Mouse (Mus musculus) heart, postnatal 36 days (tissue): ENCODE results near the gene Rb1. TPM values are rescaled to one million over a fixed set of nuclear protein-coding genes. Genes with fewer than 3 reads are reported as not detected.

Experiments used
- DNase-seq, 2 experiments: peaks; one replicate each; pipeline ENCODE4 v3.0.0; 2021 to 2022
- intact Hi-C: fragments of 180-260 bp; cut with DNase I; formaldehyde crosslinking; loops from one replicate; pipeline ENCODE4 v1.15.1; 2025
- total RNA-seq, 2 experiments: library from RNA; stranded (reverse); gene quantifications; 2 replicates each; pipeline ENCODE4 v1.2.3; 2021

The Rb1 gene
- total RNA-seq, 2 experiments from 2014 or later: 20.9 to 22.2 TPM

GRCm38 (mm10) chr14:73279096-73279495 is 46.5 kb downstream of the Rb1 start:
- no peak for DNase-seq
- intact Hi-C loops: no loop called here

- intact Hi-C loops: no loop called here
- no peak for DNase-seq
Observed at GRCm38 (mm10) chr14:73271807-73272206, 53.8 kb downstream of the Rb1 start.

GRCm38 (mm10) chr14:73266166-73266565 is 59.5 kb downstream of the Rb1 start:
- peak in 1 of 2 experiments; percentile 16 for DNase-seq
- intact Hi-C loops: no loop called here

- intact Hi-C loops: no loop called here
- DNase-seq: no peak
Observed at GRCm38 (mm10) chr14:73262210-73262609, 63.4 kb downstream of the Rb1 start.

- intact Hi-C loops: no loop called here
- DNase-seq: no peak
Observed at GRCm38 (mm10) chr14:73258181-73258580, 67.4 kb downstream of the Rb1 start.

- no peak for DNase-seq
- intact Hi-C loops: no loop called here
Observed at GRCm38 (mm10) chr14:73257348-73257747, 68.3 kb downstream of the Rb1 start.

- no peak for DNase-seq
- intact Hi-C loops: no loop called here
Observed at GRCm38 (mm10) chr14:73255426-73255970, 70.1 kb downstream of the Rb1 start.

GRCm38 (mm10) chr14:73254412-73254811 is 71.2 kb downstream of the Rb1 start:
- intact Hi-C loops: no loop called here
- no peak for DNase-seq

- no peak for DNase-seq
- intact Hi-C loops: no loop called here
Observed at GRCm38 (mm10) chr14:73253453-73254251, 72.0 kb downstream of the Rb1 start.

GRCm38 (mm10) chr14:73252276-73252675 is 73.3 kb downstream of the Rb1 start:
- no peak for DNase-seq
- intact Hi-C loops: no loop called here

- intact Hi-C loops: no loop called here
- DNase-seq: no peak
Observed at GRCm38 (mm10) chr14:73250056-73250455, 75.6 kb downstream of the Rb1 start.

GRCm38 (mm10) chr14:73244061-73244597 is 81.5 kb downstream of the Rb1 start:
- DNase-seq: no peak
- intact Hi-C loops: no loop called here

- DNase-seq: no peak
- intact Hi-C loops: loop anchor here (2.0 to 5.0 kb wide), 3 partner anchors 38 to 147 kb away; partner anchors contain the start of gene Itm2b
Observed at GRCm38 (mm10) chr14:73239857-73240256, 85.8 kb downstream of the Rb1 start.

- intact Hi-C loops: loop anchor here (2.0 to 5.0 kb wide), 3 partner anchors 37 to 148 kb away; partner anchors contain the start of gene Itm2b
Observed at GRCm38 (mm10) chr14:73239291-73239690, 86.3 kb downstream of the Rb1 start.

GRCm38 (mm10) chr14:73238498-73239250 is 86.9 kb downstream of the Rb1 start:
- DNase-seq: peak; percentile 54 to 65
- intact Hi-C loops: loop anchor here (1.0 to 5.0 kb wide), 4 partner anchors 36 to 149 kb away; partner anchors contain the start of gene Itm2b

More at GRCm38 (mm10) chr14:73239291-73239690, 86.3 kb downstream of the Rb1 start:
- peak; percentile 20 to 25 for DNase-seq

- peak; percentile 74 to 75 for DNase-seq
- intact Hi-C loops: loop anchor here (1.0 to 5.0 kb wide), 4 partner anchors 36 to 149 kb away; partner anchors contain the start of gene Itm2b
Observed at GRCm38 (mm10) chr14:73237848-73238321, 87.7 kb downstream of the Rb1 start, which contains the start of gene Lpar6. Gene Lpar6 (plus strand): TSS chr14:73237895.

- intact Hi-C loops: loop anchor here (5.0 kb wide), 2 partner anchors 32 to 153 kb away; partner anchors contain the start of gene Itm2b
- no peak for DNase-seq
Observed at GRCm38 (mm10) chr14:73234468-73235031, 91.1 kb downstream of the Rb1 start.

- DNase-seq: peak in 1 of 2 experiments; percentile 22
- intact Hi-C loops: no loop called here
Observed at GRCm38 (mm10) chr14:73231286-73231982, 94.2 kb downstream of the Rb1 start.

GRCm38 (mm10) chr14:73226849-73227248 is 98.8 kb downstream of the Rb1 start:
- no peak for DNase-seq
- intact Hi-C loops: no loop called here
